15 mouse cellular contexts compared by ENCODE assay signal in genomic region chr6:22439871-22440270, GRCm38 (mm10).
"Had no signal": no experiment of that assay in that cellular context is flagged by ENCODE, and none has a peak within 500 bp of the region (broad histone marks: within the 10 kb centered on the region; RNA-seq: fewer than 3 reads in every experiment).

No protein-coding gene starts in this region.

- H3K9me3 ChIP-seq: midbrain, embryonic 13.5 days; midbrain, embryonic 15.5 days; neural tube, embryonic 12.5 days; stomach, embryonic 15.5 days had no signal

- H3K27me3 ChIP-seq: megakaryocyte, embryonic 14.5 days; midbrain, embryonic 13.5 days; midbrain, embryonic 15.5 days; neural tube, embryonic 12.5 days; stomach, embryonic 15.5 days had no signal

- H3K27ac ChIP-seq: liver, embryonic 14.5 days; midbrain, embryonic 13.5 days; midbrain, embryonic 15.5 days; neural tube, embryonic 12.5 days; stomach, embryonic 15.5 days; stomach, postnatal 0 days had no signal

- H3K36me3 ChIP-seq: midbrain, embryonic 13.5 days; midbrain, embryonic 15.5 days; neural tube, embryonic 12.5 days; stomach, embryonic 15.5 days had no signal

- H3K9ac ChIP-seq: liver, embryonic 14.5 days; lung, embryonic 14.5 days; midbrain, embryonic 13.5 days; midbrain, embryonic 15.5 days; neural tube, embryonic 12.5 days; stomach, embryonic 15.5 days had no signal

- DNase-seq: lung, adult 18-20 months; lung, embryonic 14.5 days; lung, postnatal 10 days; lung, postnatal 4 days; right cerebral cortex, postnatal 14 days; thymus, adult 18-20 months; thymus, postnatal 14 days; thymus, postnatal 36 days had no signal

- H3K4me1 ChIP-seq: midbrain, embryonic 13.5 days; midbrain, embryonic 15.5 days; neural tube, embryonic 12.5 days had no signal

- ATAC-seq: midbrain, embryonic 13.5 days; midbrain, embryonic 15.5 days had no signal

- H3K4me3 ChIP-seq: megakaryocyte, embryonic 14.5 days; midbrain, embryonic 13.5 days; midbrain, embryonic 15.5 days; neural tube, embryonic 12.5 days; stomach, embryonic 15.5 days had no signal
